16 mouse cellular contexts compared by ENCODE assay signal in genomic region chr13:11164130-11164529, GRCm38 (mm10).
"Had no signal": no experiment of that assay in that cellular context is flagged by ENCODE, and none has a peak within 500 bp of the region (broad histone marks: within the 10 kb centered on the region; RNA-seq: fewer than 3 reads in every experiment).

No protein-coding gene starts in this region.

- DNase-seq: left cerebral cortex, postnatal 4 days; liver; liver, embryonic 13.5 days; liver, postnatal 0 days; lung, adult 18-20 months; lung, adult 2 months; lung, embryonic 14.5 days; lung, postnatal 10 days; lung, postnatal 14 days; lung, postnatal 36 days; lung, postnatal 4 days; midbrain, embryonic 14.5 days had no signal

- ATAC-seq: liver, embryonic 12.5 days; liver, postnatal 0 days; lung, postnatal 0 days; midbrain, embryonic 15.5 days; midbrain, embryonic 16.5 days had no signal
